Mouse (Mus musculus) cerebellum, adult 8-10 months (tissue): ENCODE results near the gene Lhx5.

Experiments
- DNase-seq: peaks from one replicate; pipeline ENCODE4 v3.0.0; 2022

Gene Lhx5

DNA sequence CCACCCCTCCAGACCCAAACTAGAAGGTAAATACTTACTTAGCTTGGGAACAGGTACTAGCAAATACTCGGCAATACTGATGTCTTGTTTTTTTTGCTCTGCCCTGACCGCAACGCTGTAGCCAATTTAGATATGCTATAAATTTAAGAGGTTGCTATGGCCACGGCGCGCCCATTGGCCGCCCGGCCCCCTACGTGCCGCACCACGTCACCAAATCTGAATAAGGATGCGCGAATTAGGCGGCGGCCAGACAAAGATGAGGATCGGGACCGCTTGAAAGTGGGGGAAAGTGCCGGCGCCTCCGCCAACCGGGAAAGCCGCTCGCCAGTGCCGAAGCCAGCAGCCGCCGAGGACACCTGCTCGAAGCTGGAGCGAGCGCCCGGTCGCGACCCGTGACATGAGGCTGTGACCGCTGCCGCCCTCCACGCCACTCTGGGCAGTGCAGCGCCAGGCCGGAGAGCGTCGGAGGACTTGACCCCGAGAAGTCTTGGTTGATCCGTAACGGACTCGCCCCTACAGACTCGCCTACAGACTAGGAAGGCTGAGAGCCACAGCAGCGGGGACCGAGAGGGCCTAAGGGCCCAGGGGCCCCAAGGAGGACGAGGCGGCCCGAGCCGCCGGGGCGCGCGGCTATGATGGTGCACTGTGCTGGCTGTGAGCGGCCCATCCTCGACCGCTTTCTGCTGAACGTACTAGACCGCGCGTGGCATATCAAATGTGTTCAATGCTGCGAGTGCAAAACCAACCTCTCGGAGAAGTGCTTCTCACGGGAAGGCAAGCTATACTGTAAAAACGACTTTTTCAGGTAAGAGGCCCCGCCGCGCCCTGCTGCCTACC is at the start of gene Lhx5:
Lhx5 (plus strand) TSS at position 51 of the 837 bp plus-strand sequence.
- DNase-seq, result no peak

- no peak for DNase-seq
Observed at GRCm38 (mm10) chr5:120386361-120386760, 45.1 kb upstream of the Lhx5 start.

GRCm38 (mm10) chr5:120388765-120389164 is 42.7 kb upstream of the Lhx5 start:
- no peak for DNase-seq

DNA sequence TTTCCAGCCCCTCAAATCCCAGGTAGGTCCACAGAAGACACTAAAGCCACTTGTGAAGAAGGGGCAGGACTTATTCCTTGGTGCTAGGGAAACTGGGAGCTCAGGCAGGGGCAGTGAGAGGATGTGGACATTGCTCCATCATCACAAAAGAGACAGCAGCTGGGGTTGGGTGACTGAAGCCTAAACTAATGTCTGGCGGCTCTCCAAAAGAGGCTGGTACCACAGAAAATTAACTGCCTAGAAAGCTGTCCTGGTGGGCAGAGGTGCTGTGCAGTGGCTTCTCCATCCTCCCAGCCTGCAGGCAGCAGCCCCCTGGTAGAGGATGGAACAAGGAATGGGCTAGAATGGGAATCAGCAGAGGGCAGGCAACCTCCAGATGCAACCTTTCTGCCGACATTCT is 41.5 kb upstream of the Lhx5 start:
- DNase-seq, result no peak

DNA sequence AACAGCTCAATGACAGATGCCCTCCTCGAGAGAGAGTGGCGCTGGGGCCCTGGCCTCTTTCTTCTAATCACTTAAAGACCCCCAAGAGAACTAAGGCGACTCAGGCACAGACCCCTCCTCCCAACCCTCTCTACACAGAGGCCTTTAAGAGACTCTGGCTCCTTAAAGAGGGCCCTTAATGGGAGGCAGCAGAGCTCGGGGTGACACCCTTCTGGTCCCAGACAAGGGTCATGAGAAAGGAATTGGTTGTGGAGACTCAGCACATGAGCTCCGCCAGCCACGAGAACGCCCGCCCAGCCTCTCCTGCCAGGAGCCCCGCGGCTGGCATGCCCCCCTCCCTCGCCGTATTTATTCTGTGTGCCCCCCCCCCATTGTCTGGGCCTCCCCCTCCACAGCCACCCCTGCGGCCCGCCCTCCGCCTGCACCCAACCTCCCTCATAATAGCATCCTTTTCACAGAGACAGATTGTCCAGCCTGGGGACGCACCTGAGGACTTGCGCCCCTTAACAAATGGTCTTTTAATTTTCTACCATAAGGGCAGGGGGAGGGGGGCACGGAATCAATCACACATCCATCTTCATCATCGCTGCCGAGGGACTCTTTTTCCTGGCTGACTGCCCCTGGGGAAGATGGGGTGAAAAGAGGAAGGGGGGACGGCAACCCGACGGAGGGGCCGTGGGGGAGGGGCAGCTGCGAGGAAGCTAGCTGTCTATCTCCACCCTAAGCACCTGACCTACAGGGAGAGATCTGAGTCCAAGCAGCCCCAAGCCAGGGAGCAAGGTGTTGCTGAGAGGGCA is 37.4 kb upstream of the Lhx5 start:
- DNase-seq, result no peak

GRCm38 (mm10) chr5:120397988-120398387 is 33.5 kb upstream of the Lhx5 start:
- no peak for DNase-seq

DNA sequence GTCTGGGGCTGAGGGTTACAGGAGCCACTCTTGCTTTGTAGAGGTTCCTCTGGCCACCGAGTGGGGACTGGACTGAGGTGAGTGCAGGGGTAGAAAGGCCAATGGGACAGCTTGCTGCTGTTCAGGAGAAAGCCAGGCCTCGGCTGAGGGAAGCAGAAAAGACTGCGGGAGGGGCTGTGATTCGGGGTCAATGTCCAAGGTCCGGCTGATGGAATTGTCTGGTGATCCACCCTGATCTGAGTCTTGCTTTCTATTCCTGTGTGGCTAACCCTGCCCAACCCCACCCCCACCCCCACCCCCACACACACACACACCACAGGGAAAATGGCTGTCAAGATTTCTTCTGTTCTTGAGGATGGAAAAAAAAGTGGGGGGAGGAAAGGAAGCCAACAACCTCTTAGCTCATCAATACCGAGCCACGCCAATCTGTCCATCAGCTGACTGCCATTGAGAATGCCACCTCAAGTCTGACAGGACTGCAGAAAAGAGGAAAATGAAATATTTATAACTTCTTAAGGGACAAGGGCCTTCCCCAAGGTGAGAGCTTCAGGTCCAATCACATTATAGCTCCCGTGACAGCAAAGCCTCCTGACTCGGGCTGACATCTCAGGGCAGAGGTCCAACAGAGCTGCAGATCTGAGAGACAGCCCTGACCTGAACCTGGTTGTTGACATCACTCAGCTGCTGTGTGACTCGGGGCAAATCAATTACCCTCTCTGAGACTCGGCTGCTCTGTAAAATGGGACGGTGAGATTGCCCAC is 26.5 kb upstream of the Lhx5 start:
- DNase-seq, result no peak

DNA sequence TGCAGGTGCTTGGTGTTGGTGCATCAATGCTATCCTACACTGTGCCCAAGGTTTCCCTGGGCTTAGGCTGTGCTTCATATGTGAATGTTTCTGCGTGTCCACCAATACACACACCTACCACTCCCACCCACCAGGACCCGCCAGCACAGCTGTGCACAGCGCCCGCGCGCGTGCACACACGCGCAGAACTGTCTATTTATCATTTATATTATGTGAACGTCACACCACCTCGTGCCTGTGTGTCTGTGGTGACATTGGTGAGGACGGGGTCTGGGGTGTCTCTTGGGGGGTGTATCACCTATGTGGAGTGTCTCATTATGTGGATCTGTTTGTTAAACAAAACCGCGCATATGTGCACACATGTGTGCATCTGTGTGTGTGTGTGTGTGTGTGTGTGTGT is 22.6 kb upstream of the Lhx5 start:
- no peak for DNase-seq

GRCm38 (mm10) chr5:120409385-120410378 is 21.8 kb upstream of the Lhx5 start:
- DNase-seq, result no peak

DNA sequence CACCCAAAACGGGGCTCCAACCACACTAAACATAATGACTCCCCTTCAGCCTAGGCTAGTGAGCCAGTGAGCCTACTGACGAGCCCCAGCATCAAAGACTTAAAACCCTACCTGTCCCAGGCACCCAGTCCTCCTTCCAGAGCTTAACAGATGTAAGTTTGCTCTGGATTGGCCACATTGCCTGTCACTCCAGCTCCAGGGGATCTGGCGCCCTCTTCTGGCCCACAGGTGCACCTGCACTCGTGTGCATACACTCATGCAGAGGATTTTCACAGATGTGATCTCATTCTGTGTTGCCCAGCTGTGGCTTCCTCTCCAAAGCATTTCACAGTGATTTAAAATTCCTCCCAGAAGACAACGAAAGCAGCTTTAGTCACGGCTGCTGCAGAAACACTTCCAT is 18.1 kb upstream of the Lhx5 start:
- DNase-seq, result no peak

- no peak for DNase-seq
Observed at GRCm38 (mm10) chr5:120420106-120420505, 11.4 kb upstream of the Lhx5 start.

DNA sequence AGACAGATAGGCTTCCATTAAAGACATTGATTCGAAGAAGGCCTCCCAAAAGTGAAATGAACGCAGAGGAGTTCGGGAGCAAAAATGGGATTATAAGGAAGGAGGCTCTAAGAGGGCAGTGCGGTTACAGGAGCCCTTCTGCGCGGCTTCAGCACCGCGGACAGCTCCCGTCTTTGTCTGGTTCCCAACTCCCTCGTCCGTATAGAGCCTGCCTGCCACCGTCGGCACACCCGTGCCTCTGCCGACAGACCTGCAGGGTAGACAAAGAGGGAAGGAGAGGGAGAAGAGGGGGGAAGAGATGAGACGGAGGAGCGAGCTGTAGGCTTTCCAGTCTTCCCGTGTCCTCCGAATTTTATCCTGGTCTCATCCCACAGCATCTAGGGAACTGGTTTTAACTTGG is 7.5 kb upstream of the Lhx5 start:
- no peak for DNase-seq

GRCm38 (mm10) chr5:120424657-120425056 is 6.8 kb upstream of the Lhx5 start:
- DNase-seq, result no peak

GRCm38 (mm10) chr5:120425711-120426110 is 5.8 kb upstream of the Lhx5 start:
- no peak for DNase-seq

DNA sequence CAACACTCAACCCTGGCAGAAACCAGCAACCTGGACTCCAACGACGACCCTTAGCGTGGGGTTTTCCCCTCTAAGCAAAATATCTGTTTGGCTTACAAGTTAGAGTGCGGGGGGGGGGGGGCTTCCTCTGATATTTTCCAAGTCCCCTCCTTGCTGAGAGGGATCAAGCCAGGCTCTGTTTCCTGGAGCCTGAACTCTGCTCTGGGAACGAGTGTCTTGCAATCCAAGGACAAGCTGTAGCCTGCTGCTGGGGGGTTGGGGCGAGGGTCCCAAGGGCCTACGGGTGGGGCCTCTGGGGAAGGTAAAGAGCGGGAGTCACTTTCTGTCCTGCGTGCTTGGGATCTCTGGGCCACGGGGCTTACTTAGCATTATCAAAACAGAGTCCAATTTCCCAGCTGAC is 4.9 kb upstream of the Lhx5 start:
- DNase-seq, result no peak

GRCm38 (mm10) chr5:120427451-120427938 is 4.0 kb upstream of the Lhx5 start:
- no peak for DNase-seq

- DNase-seq, result no peak
Observed at GRCm38 (mm10) chr5:120428189-120428838, 3.2 kb upstream of the Lhx5 start.

DNA sequence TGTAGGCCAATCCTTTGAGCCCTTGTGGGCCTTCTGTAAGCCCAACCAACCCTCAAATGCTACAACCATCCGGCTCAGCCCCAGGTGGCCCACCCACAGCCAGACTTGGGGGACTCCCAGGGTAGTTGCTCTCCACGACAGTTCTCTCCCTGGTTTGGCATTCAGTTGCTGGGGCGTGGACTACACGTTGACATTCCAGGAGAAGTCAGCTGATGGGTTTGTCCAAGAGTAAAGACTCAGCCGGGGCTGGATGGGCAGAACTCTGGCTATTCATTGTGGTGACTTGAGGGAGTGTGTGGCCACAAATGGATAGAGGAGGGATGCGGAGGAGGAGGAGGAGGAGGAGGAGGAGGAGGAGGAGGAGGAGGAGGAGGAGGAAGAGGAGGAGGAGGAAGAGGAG is 2.5 kb upstream of the Lhx5 start:
- DNase-seq, result no peak

DNA sequence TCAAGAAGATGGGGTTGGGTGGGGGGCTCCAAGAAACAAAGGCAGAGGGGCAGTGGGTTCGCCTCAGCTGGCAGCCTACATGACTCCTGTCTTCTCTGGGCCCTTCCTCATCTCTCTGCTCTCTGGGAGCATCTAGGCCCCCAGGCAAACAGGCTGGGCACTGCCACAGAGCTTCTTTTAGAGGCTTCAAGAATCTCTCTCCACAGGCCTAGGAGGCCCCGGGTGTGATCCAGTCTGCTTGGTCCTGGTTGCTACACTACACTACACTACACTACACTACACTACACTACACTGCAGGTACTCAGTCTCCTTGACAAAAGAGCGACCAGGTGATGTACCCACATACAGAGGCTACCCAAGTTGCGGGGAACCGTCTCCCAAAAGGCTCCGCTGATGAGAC is 1.8 kb upstream of the Lhx5 start:
- no peak for DNase-seq

- DNase-seq, result no peak
Observed at GRCm38 (mm10) chr5:120431001-120431583, 407 bp upstream of the Lhx5 start.

DNA sequence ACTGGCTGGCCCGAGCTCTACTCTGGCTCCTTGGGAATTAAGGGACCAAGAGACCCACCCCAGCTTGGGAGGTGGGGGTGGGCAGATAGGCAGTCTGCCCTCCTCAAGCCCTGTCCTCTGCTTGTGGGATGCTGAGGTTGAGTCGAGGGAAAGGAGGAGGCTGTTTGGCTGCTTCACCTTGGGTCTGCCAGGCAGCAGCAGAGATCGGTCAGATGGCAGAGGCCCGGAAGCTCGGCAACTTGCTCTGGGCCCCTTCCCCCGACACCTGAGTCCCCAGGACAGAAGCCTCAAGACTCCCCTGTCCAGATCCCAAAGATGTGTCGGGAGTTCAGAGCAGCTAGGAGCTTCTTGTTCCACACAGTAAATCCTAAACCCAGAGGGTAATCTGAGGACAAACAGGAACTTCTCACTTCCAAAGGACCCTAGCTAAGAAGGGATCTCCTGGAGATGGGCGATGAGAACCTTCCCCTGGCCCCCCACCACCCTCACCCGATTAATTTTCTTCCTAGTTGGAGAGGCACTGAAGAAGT is 1.1 kb downstream of the Lhx5 start:
- no peak for DNase-seq
